Mouse (Mus musculus) CH12.LX (cell line): ENCODE data around the gene Rb1. TPM values are rescaled to one million over a fixed set of nuclear protein-coding genes. Genes with fewer than 3 reads are reported as not detected.

Source experiments
- DNase-seq: peaks from one replicate; pipeline ENCODE4 v3.0.0-alpha.2; 2013; ENCODE audit errors: extremely low read depth
- H3K27ac ChIP-seq: 2 replicates; pipeline ENCODE4 v1.5.1; 2012; ENCODE audit warnings: low read depth, mild to moderate bottlenecking, control low read depth, moderate library complexity; ENCODE audit not compliant: insufficient read depth
- H3K27me3 ChIP-seq: replicated peaks from 2 replicates; pipeline ENCODE3; 2012; ENCODE audit warnings: inconsistent platforms
- H3K36me3 ChIP-seq, 2 experiments: replicated peaks in 1 of 2; 2 replicates each; pipeline versions ENCODE3 to v1.6.1; 2012; ENCODE audit warnings: inconsistent platforms in 1 of 2, low read length in 1 of 2, mild to moderate bottlenecking in 1 of 2, mixed read lengths in 1 of 2, moderate library complexity in 1 of 2; ENCODE audit not compliant: control insufficient read depth in 1 of 2, insufficient read depth in 1 of 2
- H3K4me1 ChIP-seq, 2 experiments: 2 replicates each; pipeline ENCODE4 v1.6.1; 2012; ENCODE audit warnings: inconsistent platforms in 1 of 2, moderate library complexity in 1 of 2; ENCODE audit not compliant: insufficient read depth in 2 of 2, control insufficient read depth in 1 of 2
- H3K4me2 ChIP-seq: 2 replicates; pipeline ENCODE4 v1.6.1; 2012; ENCODE audit warnings: low read depth, mild to moderate bottlenecking, control low read depth; ENCODE audit not compliant: poor library complexity, insufficient read depth, severe bottlenecking
- H3K4me3 ChIP-seq, 3 experiments: fragments of 150-350 bp in 1 of 3; sonication (generic) in 1 of 3; replicated peaks in 1 of 3; 2 replicates each; pipeline versions ENCODE3 to v1.5.1; 2011 to 2012; ENCODE audit warnings: low read depth in 2 of 3, low read length in 2 of 3, mild to moderate bottlenecking in 2 of 3, moderate library complexity in 2 of 3, control low read depth in 1 of 3, improper control_type of control experiment in 1 of 3, inconsistent platforms in 1 of 3, mixed read lengths in 1 of 3; ENCODE audit not compliant: poor library complexity in 1 of 3
- H3K79me2 ChIP-seq: replicated peaks from 2 replicates; pipeline ENCODE4 v1.6.1; 2012; ENCODE audit warnings: mild to moderate bottlenecking, moderate library complexity; ENCODE audit not compliant: control insufficient read depth, poor library complexity, insufficient read depth, severe bottlenecking; ENCODE audit errors: extremely low read depth
- H3K9ac ChIP-seq: 2 replicates; pipeline ENCODE4 v1.6.1; 2012; ENCODE audit warnings: low read depth, mild to moderate bottlenecking, control low read depth, moderate library complexity; ENCODE audit not compliant: insufficient read depth
- H3K9me3 ChIP-seq: replicated peaks from 2 replicates; pipeline ENCODE3; 2012; ENCODE audit warnings: low read length, inconsistent platforms, mixed read lengths
- CTCF ChIP-seq, 2 experiments: IDR thresholded peaks in 1 of 2; conservative IDR thresholded peaks in 1 of 2; 2 replicates each; pipeline ENCODE4 v1.5.1; 2011 to 2012; ENCODE audit warnings: low read depth in 2 of 2, low read length in 2 of 2, improper control_type of control experiment in 1 of 2, inconsistent platforms in 1 of 2, mild to moderate bottlenecking in 1 of 2, moderate library complexity in 1 of 2
- ELF1 ChIP-seq: IDR thresholded peaks from 2 replicates; pipeline ENCODE4 v1.6.1; 2014; ENCODE audit warnings: low read depth, mild to moderate bottlenecking, inconsistent platforms, low read length, improper control_type of control experiment
- HCFC1 ChIP-seq: IDR thresholded peaks from 2 replicates; pipeline ENCODE4 v1.6.1; 2012; ENCODE audit warnings: low read depth, mild to moderate bottlenecking, inconsistent platforms, low read length, improper control_type of control experiment
- IRF4 ChIP-seq: IDR thresholded peaks from 2 replicates; pipeline ENCODE4 v1.6.1; 2014; ENCODE audit warnings: low read depth, mild to moderate bottlenecking, inconsistent platforms, low read length, improper control_type of control experiment
- JUND ChIP-seq: conservative IDR thresholded peaks from 2 replicates; pipeline ENCODE4 v1.6.1; 2011; ENCODE audit warnings: low read depth, low read length, improper control_type of control experiment
- MAZ ChIP-seq: IDR thresholded peaks from 2 replicates; pipeline ENCODE4 v1.6.1; 2012; ENCODE audit warnings: low read depth, mild to moderate bottlenecking, inconsistent platforms, low read length, improper control_type of control experiment, moderate library complexity
- MEF2A ChIP-seq: IDR thresholded peaks from 2 replicates; pipeline ENCODE4 v1.6.1; 2014; ENCODE audit warnings: low read depth, mild to moderate bottlenecking, inconsistent platforms, low read length, improper control_type of control experiment, borderline replicate concordance
- NELFE ChIP-seq: IDR thresholded peaks from 2 replicates; pipeline ENCODE4 v1.6.1; 2011; ENCODE audit warnings: low read depth, low read length, improper control_type of control experiment
- NRF1 ChIP-seq: IDR thresholded peaks from 2 replicates; pipeline ENCODE4 v1.6.1; 2014; ENCODE audit warnings: low read depth, mild to moderate bottlenecking, inconsistent platforms, low read length, improper control_type of control experiment, moderate library complexity
- POLR2A ChIP-seq: IDR thresholded peaks from 2 replicates; pipeline ENCODE4 v1.6.1; 2011; ENCODE audit warnings: low read depth, mild to moderate bottlenecking, improper control_type of control experiment, low read length
- TBP ChIP-seq: conservative IDR thresholded peaks from 2 replicates; pipeline ENCODE4 v1.6.1; 2011; ENCODE audit warnings: low read depth, low read length, improper control_type of control experiment
- UBTF ChIP-seq: IDR thresholded peaks from 2 replicates; pipeline ENCODE4 v1.6.1; 2012; ENCODE audit warnings: low read depth, mild to moderate bottlenecking, inconsistent platforms, low read length, improper control_type of control experiment, moderate library complexity
- USF2 ChIP-seq: conservative IDR thresholded peaks from 2 replicates; pipeline ENCODE4 v1.6.1; 2011; ENCODE audit warnings: low read depth, low read length, improper control_type of control experiment
- ZC3H11A ChIP-seq: IDR thresholded peaks from 2 replicates; pipeline ENCODE4 v1.6.1; 2012; ENCODE audit warnings: low read depth, mild to moderate bottlenecking, inconsistent platforms, low read length, improper control_type of control experiment
- ZKSCAN1 ChIP-seq: IDR thresholded peaks from 2 replicates; pipeline ENCODE4 v1.6.1; 2012; ENCODE audit warnings: low read depth, inconsistent platforms, low read length, improper control_type of control experiment, borderline replicate concordance
- ZNF384 ChIP-seq: IDR thresholded peaks from 2 replicates; pipeline ENCODE4 v1.6.1; 2012; ENCODE audit warnings: low read depth, low read length, improper control_type of control experiment, inconsistent platforms
- dilution Hi-C: fragments of 300-500 bp; cut with MboI; formaldehyde crosslinking; loops from 2 replicates; pipeline ENCODE4 v1.14.3; 2020; ENCODE audit warnings: low sequenced_read_pairs; ENCODE audit not compliant: extremely low pct_unique_long_range_greater_than_20kb, extremely low pct_ligation_motif_present
- in situ Hi-C: fragments of 300-500 bp; cut with MboI; formaldehyde crosslinking; loops from 3 replicates; pipeline ENCODE4 v1.14.3; 2019; ENCODE audit warnings: low sequenced_read_pairs, low pct_ligation_motif_present, low pct_unique_long_range_greater_than_20kb, mixed read lengths
- polyA plus RNA-seq: library from polyadenylated mRNA; unstranded; fragments of >175 nt; gene quantifications from 2 replicates; pipeline ENCODE4 v1.2.1, GENCODE M21; 2012; ENCODE audit warnings: low read depth; ENCODE audit not compliant: insufficient read length
- total RNA-seq, 2 experiments: library from RNA; depleted of rRNA; stranded (reverse); fragments of 300-350 nt in 1 of 2; fragments of >200 nt in 1 of 2; gene quantifications; 2 replicates each; pipeline ENCODE4 v1.2.3; 2012 to 2014

Rb1 gene
- total and polyA plus RNA-seq, 3 experiments, result 13.6 to 16.7 (median 15.2) TPM

GRCm38 (mm10) chr14:73163363-73163998, 162.1 kb downstream of the Rb1 start (continued):
- TF ChIP-seq NELFE, result no peak
- no peak for TF ChIP-seq USF2
- no peak for TF ChIP-seq ZKSCAN1
- TF ChIP-seq MEF2A, result no peak
- no peak for TF ChIP-seq POLR2A
- TF ChIP-seq ZNF384, result no peak
- TF ChIP-seq CTCF (conservative IDR thresholded peaks at IDR 0.05 in 1 of 2, IDR thresholded peaks at IDR 0.05 in 1 of 2; ENCODE audit: low read depth in 2 of 2, low read length in 2 of 2), result no peak
- no peak for TF ChIP-seq JUND

GRCm38 (mm10) chr14:73162192-73162800, 163.3 kb downstream of the Rb1 start:
- Histone ChIP-seq H3K9ac (no peak overlapping the region), H3K4me3 (no peak overlapping the region), H3K36me3 (peaks cover 19 to 44% of the 10 kb centered on the region in 2 experiments), H3K4me1 (peaks cover 8 to 25% of the 10 kb centered on the region in 2 experiments), H3K27me3 (no peaks in the 10 kb centered on the region), H3K9me3 (no peaks in the 10 kb centered on the region), H3K27ac (no peak overlapping the region)
- in situ Hi-C loops, result no loop called here
- TF ChIP-seq HCFC1 (no peak), ZC3H11A (no peak), IRF4 (no peak), POLR2A (no peak), ELF1 (no peak), NRF1 (no peak)
- TF ChIP-seq, all 38 proteins: peak for 0
- dilution Hi-C loops, result no loop called here
- no peak overlapping the region for H3K4me2 ChIP-seq
- no peak for DNase-seq
- H3K79me2 ChIP-seq, result no peaks in the 10 kb centered on the region

GRCm38 (mm10) chr14:73161303-73161702, 164.3 kb downstream of the Rb1 start:
- H3K4me3 ChIP-seq, result no peak overlapping the region
- dilution Hi-C loops (no loop called here), in situ Hi-C loops (no loop called here)
- H3K9ac ChIP-seq, result no peak overlapping the region
- H3K36me3 ChIP-seq, result peaks cover 15 to 45% of the 10 kb centered on the region in 2 experiments
- H3K27me3 ChIP-seq, result no peaks in the 10 kb centered on the region
- no peak overlapping the region for H3K27ac ChIP-seq
- H3K4me2 ChIP-seq, result no peak overlapping the region
- peaks cover 8 to 25% of the 10 kb centered on the region in 2 experiments for H3K4me1 ChIP-seq
- TF ChIP-seq CTCF (conservative IDR thresholded peaks at IDR 0.05 in 1 of 2, IDR thresholded peaks at IDR 0.05 in 1 of 2; ENCODE audit: low read depth in 2 of 2, low read length in 2 of 2), result no peak
- no peak for TF ChIP-seq MAZ
- no peak for TF ChIP-seq TBP
- TF ChIP-seq UBTF, result no peak
- TF ChIP-seq USF2, result no peak
- H3K9me3 ChIP-seq, result no peaks in the 10 kb centered on the region
- DNase-seq, result no peak
- H3K79me2 ChIP-seq, result no peaks in the 10 kb centered on the region
